Mouse (Mus musculus) G1E-ER4 (cell line): ENCODE measurements around the gene Bpifa6. TPM values are rescaled to one million over a fixed set of nuclear protein-coding genes. Genes with fewer than 3 reads are reported as not detected.

Experiments used
- GATA1 ChIP-seq: IDR thresholded peaks from one replicate; pipeline ENCODE4 v1.8.0; 2012; ENCODE audit warnings: low read length, inconsistent platforms
- polyA plus RNA-seq: library from polyadenylated mRNA; stranded (reverse); fragments of >175 nt; gene quantifications from 2 replicates; pipeline ENCODE4 v1.2.3, GENCODE M21; 2012

Bpifa6 gene
- polyA plus RNA-seq, 1 experiment = not detected

DNA sequence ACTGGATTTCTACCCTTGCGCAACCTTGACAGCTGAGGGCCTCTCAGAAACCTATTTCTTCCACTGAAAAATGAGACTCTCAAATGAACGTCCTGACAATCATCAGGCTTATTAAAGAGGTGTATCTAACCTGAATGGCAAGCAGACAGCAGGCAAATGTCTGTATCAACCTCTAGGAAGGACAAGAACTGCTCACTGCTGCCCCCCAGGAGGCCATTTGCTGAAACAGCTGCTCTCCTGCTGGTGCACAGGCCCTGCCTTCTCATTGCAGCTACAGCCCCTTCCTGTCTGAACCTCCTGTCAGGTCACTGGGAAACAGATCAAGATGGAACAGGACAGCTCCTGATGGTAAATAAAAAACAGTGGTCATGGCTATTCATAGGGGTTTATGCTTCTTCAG is 31.6 kb downstream of the Bpifa6 start:
- TF ChIP-seq GATA1 = no peak

DNA sequence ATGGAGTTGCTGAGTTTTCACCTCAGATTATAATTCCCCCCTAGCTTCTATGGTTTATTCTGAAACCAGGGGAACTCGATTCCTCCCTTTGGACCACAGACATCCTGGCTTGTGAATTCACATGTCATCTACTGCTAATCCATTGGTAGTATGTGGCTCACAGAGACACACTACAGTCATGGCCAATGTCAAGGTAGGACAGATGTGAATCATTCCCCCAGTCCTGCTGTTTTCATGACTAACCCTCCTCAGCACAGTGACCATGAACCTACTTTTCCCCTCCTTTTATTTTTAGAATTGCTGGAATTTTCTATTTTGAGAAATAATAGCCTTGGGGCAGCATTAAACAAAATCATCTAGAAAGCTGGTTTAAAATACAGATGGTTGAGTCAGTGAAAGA is 32.6 kb downstream of the Bpifa6 start:
- no peak for TF ChIP-seq GATA1

DNA sequence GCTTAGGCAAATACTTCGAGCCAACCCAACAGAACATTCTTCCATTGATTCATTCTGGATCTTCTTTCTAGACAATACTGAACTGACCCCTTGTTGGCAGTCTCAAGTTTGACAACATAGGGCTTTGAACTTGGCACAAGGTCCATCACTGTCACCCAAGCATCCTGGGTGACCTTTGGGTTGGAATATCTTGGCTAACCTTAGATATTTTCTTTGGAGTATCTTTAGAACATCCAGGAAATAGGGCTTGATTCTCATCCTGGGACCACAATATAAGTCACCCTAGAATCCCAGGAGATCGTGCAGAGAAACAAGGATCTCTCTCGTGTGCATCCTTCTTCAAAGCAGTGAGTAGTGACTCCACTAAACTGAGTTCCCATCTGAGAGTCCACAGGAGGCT is 33.2 kb downstream of the Bpifa6 start, which contains the start of gene Bpifa2:
Gene Bpifa2 (plus strand): TSS at position 301 of the 400 bp plus-strand sequence.
- TF ChIP-seq GATA1 = no peak

DNA sequence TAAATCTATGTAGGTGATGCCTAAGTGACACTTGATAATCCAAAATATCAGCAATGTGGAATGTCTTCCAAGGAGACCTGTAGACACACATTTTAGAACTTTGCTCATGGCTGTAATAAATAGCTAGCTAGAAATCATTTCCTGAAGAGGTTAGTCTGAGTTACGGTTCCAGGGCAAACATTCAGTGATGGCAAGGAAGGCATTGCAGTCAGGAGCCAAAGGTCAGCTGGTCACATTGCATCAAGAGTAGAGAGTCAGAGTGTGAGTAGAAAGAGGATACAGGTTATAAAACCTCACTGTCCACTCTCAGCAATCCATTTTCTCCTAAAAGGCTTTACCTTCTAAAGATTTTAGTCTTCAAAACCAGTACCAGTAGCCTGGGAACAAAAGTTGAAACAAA is 43.2 kb downstream of the Bpifa6 start:
- TF ChIP-seq GATA1 = no peak

DNA sequence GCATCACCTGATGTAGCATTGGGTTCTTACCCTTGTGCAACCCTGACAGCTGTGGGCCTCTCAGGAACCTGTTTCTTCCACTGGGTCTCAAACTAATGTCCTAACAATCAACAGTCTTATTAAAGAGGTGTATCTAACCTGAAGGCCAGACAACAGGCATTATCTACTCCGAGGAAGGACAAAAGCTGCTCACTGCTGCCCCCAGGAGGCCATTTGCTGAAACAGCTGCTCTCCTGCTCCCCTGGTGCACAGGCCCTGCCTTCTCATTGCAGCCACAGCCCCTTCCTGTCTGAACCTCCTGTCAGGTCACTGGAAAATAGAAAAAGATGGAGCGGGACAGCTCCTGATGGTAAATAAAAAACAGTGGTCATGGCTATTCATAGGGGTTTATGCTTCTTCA is 64.2 kb downstream of the Bpifa6 start:
- no peak for TF ChIP-seq GATA1

DNA sequence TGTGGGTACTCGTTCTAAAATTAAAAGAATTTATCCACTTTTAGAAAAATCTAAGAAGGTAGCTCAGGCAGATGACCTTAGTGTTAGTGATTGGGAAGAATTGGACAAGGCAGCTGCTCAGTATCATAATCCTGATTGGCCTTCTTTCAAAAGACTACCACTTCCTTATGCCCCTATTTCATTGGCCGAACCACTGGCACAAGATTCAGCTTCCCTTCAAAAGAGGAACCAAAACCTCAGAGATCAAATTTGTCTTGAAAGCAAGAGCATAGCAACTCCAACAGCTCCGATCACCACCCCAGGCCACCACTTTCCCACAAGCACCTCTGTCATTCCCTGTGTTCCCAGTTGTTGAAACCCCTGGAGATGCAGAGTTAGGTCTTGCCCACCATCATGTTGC is 70.0 kb downstream of the Bpifa6 start:
- no peak for TF ChIP-seq GATA1

Other genes with a start within 250 kb of the Bpifa6 start
- gene Mapre1, start 233.7 kb upstream of the Bpifa6 start, polyA plus RNA-seq = 2.6 and 4.4 TPM in 2 replicates
- 0.06 and 0.09 TPM in 2 replicates for gene Efcab8, start 195.0 kb upstream of the Bpifa6 start, polyA plus RNA-seq
- gene Sun5, start 103.9 kb upstream of the Bpifa6 start, polyA plus RNA-seq = not detected in 2 replicates
- gene Bpifb2, start 99.9 kb upstream of the Bpifa6 start, polyA plus RNA-seq = not detected in 2 replicates
- gene Bpifb6, start 74.6 kb upstream of the Bpifa6 start, polyA plus RNA-seq = not detected in 2 replicates
- not detected in 2 replicates for gene Bpifb3, start 56.7 kb upstream of the Bpifa6 start, polyA plus RNA-seq
- not detected in 2 replicates for gene Bpifb4, start 36.7 kb upstream of the Bpifa6 start, polyA plus RNA-seq
- not detected in 2 replicates for gene Bpifa2, start 33.3 kb downstream of the Bpifa6 start, polyA plus RNA-seq
- not detected in 2 replicates for gene Bpifa3, start 155.4 kb downstream of the Bpifa6 start, polyA plus RNA-seq
- gene Bpifa1, start 167.9 kb downstream of the Bpifa6 start, polyA plus RNA-seq = not detected in 2 replicates
- gene Bpifa5, start 187.7 kb downstream of the Bpifa6 start, polyA plus RNA-seq = not detected in 2 replicates
- not detected in 2 replicates for gene Bpifb1, start 215.9 kb downstream of the Bpifa6 start, polyA plus RNA-seq
- not detected in 2 replicates for gene Bpifb5, start 248.8 kb downstream of the Bpifa6 start, polyA plus RNA-seq